Comparison of ENCODE assay signal across 9 mouse cellular contexts in genomic region chr4:107015971-107016511, GRCm38 (mm10). TPM values are rescaled to one million over a fixed set of nuclear protein-coding genes. Genes with fewer than 3 reads are reported as not detected.
DNase-seq lines count a peak whose midpoint lies in the region; ATAC-seq and TF ChIP-seq lines count a peak whose summit lies in the region.
"Had no signal": no experiment of that assay in that cellular context is flagged by ENCODE, and none has a peak within 500 bp of the region (broad histone marks: within the 10 kb centered on the region; RNA-seq: fewer than 3 reads in every experiment).

No protein-coding gene starts in this region.

- no peak for ATAC-seq in heart, embryonic 11.5 days (replicated peaks; ENCODE audit: insufficient number of reproducible peaks, low FRiP score, low TSS enrichment)
- peak; percentile 87 for ATAC-seq in kidney, postnatal 0 days (replicated peaks; ENCODE audit: low FRiP score, low read depth)
- peak; percentile 80 for ATAC-seq in neural tube, embryonic 14.5 days (ENCODE audit: low read depth)

- H3K4me1 ChIP-seq in heart, embryonic 11.5 days (ENCODE audit: control insufficient read depth, insufficient read depth, low read length) = peaks cover 66% of the 10 kb centered on the region
- H3K4me1 ChIP-seq in kidney, postnatal 0 days (replicated peaks; ENCODE audit: insufficient read depth, low read length) = peaks cover 31% of the 10 kb centered on the region; the same call in 1 of the 2 replicates
- H3K4me1 ChIP-seq in neural tube, embryonic 14.5 days (ENCODE audit: control insufficient read depth, insufficient read depth, low read length) = peaks cover 57% of the 10 kb centered on the region

- 0 out of 2 replicates have a peak, but pooled peaks cover 3% of the 10 kb centered on the region for H3K36me3 ChIP-seq in heart, embryonic 11.5 days (ENCODE audit: control insufficient read depth, insufficient read depth, low read length)
- H3K36me3 ChIP-seq in kidney, postnatal 0 days (ENCODE audit: insufficient read depth, low read length) = no peaks in the 10 kb centered on the region
- H3K36me3 ChIP-seq in neural tube, embryonic 14.5 days (ENCODE audit: control insufficient read depth, insufficient read depth, low read length) = no peaks in the 10 kb centered on the region

- DNase-seq in adrenal gland, adult 18-20 months (ENCODE audit: low spot score in 2 of 2) = peak; percentile 32 to 35
- peak; percentile 55 for DNase-seq in brain, adult 2 months (ENCODE audit: low read depth, low spot score)
- DNase-seq in kidney, postnatal 0 days (ENCODE audit: low spot score) = peak; percentile 82
- DNase-seq in natural killer cell, adult 2 months (ENCODE audit: low spot score in 2 of 2) = no peak
- no peak for DNase-seq in spleen, postnatal 4 days (ENCODE audit: low spot score in 2 of 2)
- no peak for DNase-seq in left cerebral cortex, adult 9 months (ENCODE audit: low spot score in 2 of 2)

- H3K9me3 ChIP-seq in heart, embryonic 11.5 days (replicated peaks; ENCODE audit: control insufficient read depth, low read length) = no peaks in the 10 kb centered on the region
- no peaks in the 10 kb centered on the region for H3K9me3 ChIP-seq in kidney, postnatal 0 days (replicated peaks; ENCODE audit: low read length)
- H3K9me3 ChIP-seq in neural tube, embryonic 14.5 days (ENCODE audit: control insufficient read depth, low read length) = no peaks in the 10 kb centered on the region

- no peak overlapping the region for H3K4me3 ChIP-seq in heart, embryonic 11.5 days (ENCODE audit: low read depth, low read length)
- H3K4me3 ChIP-seq in kidney, postnatal 0 days (replicated peaks; ENCODE audit: low read depth, low read length) = no peak overlapping the region
- no peak overlapping the region for H3K4me3 ChIP-seq in neural tube, embryonic 14.5 days (ENCODE audit: low read depth, low read length)

- no peaks in the 10 kb centered on the region for H3K27me3 ChIP-seq in heart, embryonic 11.5 days (ENCODE audit: control insufficient read depth, insufficient read depth, low read length)
- no peaks in the 10 kb centered on the region for H3K27me3 ChIP-seq in kidney, postnatal 0 days (ENCODE audit: insufficient read depth, low read length)
- no peaks in the 10 kb centered on the region for H3K27me3 ChIP-seq in neural tube, embryonic 14.5 days (ENCODE audit: control insufficient read depth, insufficient read depth, low read length)

- H3K27ac ChIP-seq in heart, embryonic 11.5 days (ENCODE audit: low read depth, low read length) = no peak overlapping the region
- H3K27ac ChIP-seq in kidney, postnatal 0 days = peak overlapping the region; percentile 43
- peak overlapping the region; percentile 80 for H3K27ac ChIP-seq in neural tube, embryonic 14.5 days (ENCODE audit: low read depth, low read length)
- H3K27ac ChIP-seq: liver, embryonic 14.5 days had no signal

- WGBS in heart, embryonic 11.5 days (ENCODE audit: insufficient replicate concordance) = 67% methylated on average over 13 of the region's 13 CpGs
- WGBS in kidney, postnatal 0 days = 21% methylated on average over 13 of the region's 13 CpGs
- WGBS in neural tube, embryonic 14.5 days = 9% methylated on average over 13 of the region's 13 CpGs

- peak; percentile 68 for TF ChIP-seq CTCF in kidney, postnatal 0 days (IDR thresholded peaks at IDR 0.05; ENCODE audit: low read depth)

- H3K4me2 ChIP-seq in heart, embryonic 11.5 days = no peak overlapping the region
- H3K4me2 ChIP-seq in kidney, postnatal 0 days (ENCODE audit: low read length) = no peak overlapping the region
- no peak overlapping the region; the same call in 1 of the 2 replicates for H3K4me2 ChIP-seq in neural tube, embryonic 14.5 days (ENCODE audit: low read depth, low read length)

- H3K9ac ChIP-seq in heart, embryonic 11.5 days (ENCODE audit: low read depth, low read length) = 0 out of 2 replicates have a peak overlapping the region, but pooled peaks have one; percentile 24
- peak overlapping the region; percentile 6; the same call in 1 of the 2 replicates for H3K9ac ChIP-seq in kidney, postnatal 0 days (ENCODE audit: low read depth, low read length)
- peak overlapping the region; percentile 34; the same call in 1 of the 2 replicates for H3K9ac ChIP-seq in neural tube, embryonic 14.5 days (replicated peaks; ENCODE audit: low read depth, low read length)
- H3K9ac ChIP-seq: liver, embryonic 14.5 days had no signal

RNA-seq across cellular contexts. Expression of gene Mrpl37, which starts 50.6 kb away (rescaled TPM):
- total RNA-seq in adrenal gland, adult 18-20 months (2021) = 100 to 1,000 TPM in 1 of 2 experiments, 10 to 100 TPM in 1; 94.2 to 105 TPM
- 108 and 113 TPM in 2 replicates for polyA plus RNA-seq in heart, embryonic 11.5 days (2014; fragmentation: Nextera tagmentation; extraction: Ambion mirVana)
- 94.1 and 99.7 TPM in 2 replicates for polyA plus RNA-seq in kidney, postnatal 0 days (2015; fragmentation: Nextera tagmentation; extraction: Ambion mirVana)
- polyA plus RNA-seq in neural tube, embryonic 14.5 days (2014; fragmentation: Nextera tagmentation; extraction: Ambion mirVana) = 90.9 and 94.3 TPM in 2 replicates

RNA-seq across cellular contexts. Expression of gene Cyb5rl, which starts 50.7 kb away (rescaled TPM):
- 10 to 100 TPM; 19.8 to 23.1 TPM for total RNA-seq in adrenal gland, adult 18-20 months (2021)
- 3.2 and 3.7 TPM in 2 replicates for polyA plus RNA-seq in heart, embryonic 11.5 days (2014; fragmentation: Nextera tagmentation; extraction: Ambion mirVana)
- 15.0 and 17.4 TPM in 2 replicates for polyA plus RNA-seq in kidney, postnatal 0 days (2015; fragmentation: Nextera tagmentation; extraction: Ambion mirVana)
- polyA plus RNA-seq in neural tube, embryonic 14.5 days (2014; fragmentation: Nextera tagmentation; extraction: Ambion mirVana) = 2.7 and 4.8 TPM in 2 replicates

Comparison
In these comparisons a context has a peak if more than half of its experiments do, and no peak if none do; other contexts are left out.
1. DNase-seq: peak in adrenal gland, adult 18-20 months (2 of 2), brain, adult 2 months (single experiment) and kidney, postnatal 0 days (single experiment); none in natural killer cell, adult 2 months (0 of 2), spleen, postnatal 4 days (0 of 2) and left cerebral cortex, adult 9 months (0 of 2).
2. Peak in every context shown above with its lines, with median percentiles within 50 percentile points of each other: H3K9ac ChIP-seq.